ENCODE assay signal across 9 mouse cellular contexts in the genomic region with DNA sequence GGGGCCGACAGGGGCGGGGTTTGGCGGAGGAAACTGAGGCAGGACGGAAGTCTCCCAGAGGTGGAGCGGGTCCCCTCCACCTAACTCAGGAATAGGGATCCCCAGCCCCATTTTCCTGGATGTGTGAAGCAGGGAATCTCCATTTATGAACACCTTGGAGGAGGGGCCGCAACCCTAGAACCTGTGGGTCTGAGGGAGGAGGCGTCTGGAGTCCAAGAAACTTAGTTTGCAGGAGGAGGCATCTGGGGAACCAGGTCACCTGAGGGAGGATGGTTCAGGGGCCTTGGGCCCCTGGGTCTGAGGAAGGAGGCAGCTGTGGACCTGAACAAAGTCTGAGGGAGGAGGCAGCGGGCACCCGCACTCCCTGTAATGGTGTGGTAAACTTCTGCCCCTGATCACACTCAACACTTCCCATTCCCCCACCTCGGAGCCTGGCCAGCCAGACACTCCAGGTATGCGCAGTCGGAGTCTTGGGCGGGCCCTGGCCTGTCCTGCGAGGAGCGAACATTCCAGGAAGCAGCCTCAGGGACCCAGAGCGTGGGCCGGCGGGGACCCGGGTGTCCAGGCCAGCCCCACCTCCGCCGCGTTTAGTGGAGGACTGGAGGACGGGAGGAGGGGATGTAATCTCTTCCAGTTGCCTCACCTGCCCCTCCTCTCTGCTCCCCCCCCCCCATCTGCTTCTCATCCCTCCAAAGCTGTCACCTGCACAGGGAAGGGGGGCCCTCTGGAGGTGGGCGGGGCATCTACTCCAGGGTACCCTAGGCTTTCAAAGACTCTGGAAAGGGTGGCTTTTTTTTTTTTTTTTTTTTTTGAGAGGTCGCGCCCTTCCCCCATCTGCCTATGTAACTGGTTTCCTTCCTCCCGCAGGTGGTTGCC. TPM values are rescaled to one million over a fixed set of nuclear protein-coding genes. Genes with fewer than 3 reads are reported as not detected.
A peak's percentile ranks its signal among the peaks of the same experiment; 100 is the strongest.
DNase-seq lines count a peak whose midpoint lies in the region; ATAC-seq lines count a peak whose summit lies in the region.
"Had no signal": no experiment of that assay in that cellular context is flagged by ENCODE, and none has a peak within 500 bp of the region (broad histone marks: within the 10 kb centered on the region; RNA-seq: fewer than 3 reads in every experiment).

No protein-coding gene starts in this region.

- H3K4me3 ChIP-seq in heart, embryonic 12.5 days = peak overlapping the region; percentile 52
- peak overlapping the region; percentile 63 for H3K4me3 ChIP-seq in embryonic facial prominence, embryonic 15.5 days (replicated peaks)
- H3K4me3 ChIP-seq in kidney, embryonic 14.5 days (ENCODE audit: low read length) = peak overlapping the region; percentile 55

- ATAC-seq in heart, embryonic 12.5 days (ENCODE audit: insufficient number of reproducible peaks, low FRiP score) = 0 out of 2 replicates have a peak, but pooled peaks have one; percentile 10
- peak; percentile 65 for ATAC-seq in embryonic facial prominence, embryonic 15.5 days (ENCODE audit: insufficient number of reproducible peaks, low FRiP score, low TSS enrichment, low read depth)
- ATAC-seq in kidney, embryonic 14.5 days (ENCODE audit: low FRiP score, low TSS enrichment) = peak; percentile 44

- no peak for DNase-seq in heart, adult 8-10 months (ENCODE audit: low spot score)
- peak; percentile 56 for DNase-seq in lung, postnatal 36 days
- DNase-seq in urinary bladder, postnatal 36 days (ENCODE audit: low spot score in 2 of 2) = peak; percentile 46 to 52
- no peak for DNase-seq in layer of hippocampus, postnatal 36 days
- no peak for DNase-seq in thymus, postnatal 36 days

- 1% methylated on average over 27 of the region's 27 CpGs for WGBS in heart, embryonic 12.5 days
- WGBS in embryonic facial prominence, embryonic 15.5 days = 2% methylated on average over 25 of the region's 27 CpGs
- WGBS in kidney, embryonic 14.5 days = 1% methylated on average over 27 of the region's 27 CpGs

- H3K27me3 ChIP-seq in heart, embryonic 12.5 days (replicated peaks) = peaks cover 88% of the 10 kb centered on the region
- peaks cover 73% of the 10 kb centered on the region for H3K27me3 ChIP-seq in embryonic facial prominence, embryonic 15.5 days
- H3K27me3 ChIP-seq in kidney, embryonic 14.5 days (ENCODE audit: control insufficient read depth, insufficient read depth, low read length) = peaks cover 83% of the 10 kb centered on the region

- H3K4me1 ChIP-seq in heart, embryonic 12.5 days (replicated peaks) = peaks cover 37% of the 10 kb centered on the region
- H3K4me1 ChIP-seq in embryonic facial prominence, embryonic 15.5 days = peaks cover 45% of the 10 kb centered on the region
- peaks cover 22% of the 10 kb centered on the region for H3K4me1 ChIP-seq in kidney, embryonic 14.5 days (ENCODE audit: control insufficient read depth, insufficient read depth, low read length)

- no peaks in the 10 kb centered on the region for H3K9me3 ChIP-seq in heart, embryonic 12.5 days (replicated peaks)
- H3K9me3 ChIP-seq in embryonic facial prominence, embryonic 15.5 days (replicated peaks) = no peaks in the 10 kb centered on the region
- H3K9me3 ChIP-seq in kidney, embryonic 14.5 days (ENCODE audit: control insufficient read depth, low read length) = no peaks in the 10 kb centered on the region

- H3K36me3 ChIP-seq in heart, embryonic 12.5 days = no peaks in the 10 kb centered on the region
- H3K36me3 ChIP-seq in embryonic facial prominence, embryonic 15.5 days = no peaks in the 10 kb centered on the region
- H3K36me3 ChIP-seq in kidney, embryonic 14.5 days (ENCODE audit: control insufficient read depth, insufficient read depth, low read length) = no peaks in the 10 kb centered on the region

- H3K4me2 ChIP-seq in heart, embryonic 12.5 days = peak overlapping the region; percentile 86
- peak overlapping the region; percentile 92 for H3K4me2 ChIP-seq in embryonic facial prominence, embryonic 15.5 days (replicated peaks)
- H3K4me2 ChIP-seq in kidney, embryonic 14.5 days (replicated peaks; ENCODE audit: low read depth, low read length) = peak overlapping the region; percentile 93

- 0 out of 2 replicates have a peak overlapping the region, but pooled peaks have one; percentile 48 for H3K27ac ChIP-seq in heart, embryonic 12.5 days (ENCODE audit: poor library complexity, severe bottlenecking)
- H3K27ac ChIP-seq in embryonic facial prominence, embryonic 15.5 days (replicated peaks) = peak overlapping the region; percentile 77
- H3K27ac ChIP-seq in kidney, embryonic 14.5 days (ENCODE audit: low read depth, low read length) = no peak overlapping the region

- peak overlapping the region; percentile 68 for H3K9ac ChIP-seq in heart, embryonic 12.5 days
- peak overlapping the region; percentile 60 for H3K9ac ChIP-seq in embryonic facial prominence, embryonic 15.5 days
- peak overlapping the region; percentile 58 for H3K9ac ChIP-seq in kidney, embryonic 14.5 days (ENCODE audit: low read depth, low read length)

RNA-seq across cellular contexts. Expression of a gene that starts 0.6 kb away (rescaled TPM):
- polyA plus RNA-seq in heart, embryonic 12.5 days (2016; fragmentation: Nextera tagmentation; extraction: Ambion mirVana) = 1.8 TPM in 2 replicates
- total RNA-seq in heart, adult 8-10 months (2022) = under 1 TPM; 0.30 to 0.50 (median 0.36) TPM
- 3.7 and 4.9 TPM in 2 replicates for polyA plus RNA-seq in embryonic facial prominence, embryonic 15.5 days (2015; fragmentation: Nextera tagmentation; extraction: Ambion mirVana)
- polyA plus RNA-seq in kidney, embryonic 14.5 days (2014; fragmentation: Nextera tagmentation; extraction: Ambion mirVana) = 1.3 and 1.4 TPM in 2 replicates
- under 1 TPM; 0.17 to 0.18 TPM for total RNA-seq in layer of hippocampus, postnatal 36 days (2021)

RNA-seq across cellular contexts. Expression of a gene that starts 6.5 kb away (rescaled TPM):
- polyA plus RNA-seq in heart, embryonic 12.5 days (2016; fragmentation: Nextera tagmentation; extraction: Ambion mirVana) = not detected in 2 replicates
- not detected for total RNA-seq in heart, adult 8-10 months (2022)
- polyA plus RNA-seq in embryonic facial prominence, embryonic 15.5 days (2015; fragmentation: Nextera tagmentation; extraction: Ambion mirVana) = 2.0 and 4.8 TPM in 2 replicates
- not detected in 2 replicates for polyA plus RNA-seq in kidney, embryonic 14.5 days (2014; fragmentation: Nextera tagmentation; extraction: Ambion mirVana)
- not detected for total RNA-seq in layer of hippocampus, postnatal 36 days (2021)
- polyA plus RNA-seq: large intestine, adult 2 months had no signal

RNA-seq across cellular contexts. Expression of a gene that starts 8.6 kb away (rescaled TPM):
- polyA plus RNA-seq in heart, embryonic 12.5 days (2016; fragmentation: Nextera tagmentation; extraction: Ambion mirVana) = 0.41 and 0.52 TPM in 2 replicates
- 1 to 10 TPM; 5.5 to 8.0 (median 6.9) TPM for total RNA-seq in heart, adult 8-10 months (2022)
- polyA plus RNA-seq in embryonic facial prominence, embryonic 15.5 days (2015; fragmentation: Nextera tagmentation; extraction: Ambion mirVana) = 0.22 and 0.36 TPM in 2 replicates
- not detected in 2 replicates for polyA plus RNA-seq in kidney, embryonic 14.5 days (2014; fragmentation: Nextera tagmentation; extraction: Ambion mirVana)
- total RNA-seq in layer of hippocampus, postnatal 36 days (2021) = not detected

RNA-seq across cellular contexts. Expression of a gene that starts 18.6 kb away (rescaled TPM):
- polyA plus RNA-seq in heart, embryonic 12.5 days (2016; fragmentation: Nextera tagmentation; extraction: Ambion mirVana) = 169 and 173 TPM in 2 replicates
- 100 to 1,000 TPM in 1 of 4 experiments, 10 to 100 TPM in 3; 68.3 to 107 (median 86.7) TPM for total RNA-seq in heart, adult 8-10 months (2022)
- polyA plus RNA-seq in embryonic facial prominence, embryonic 15.5 days (2015; fragmentation: Nextera tagmentation; extraction: Ambion mirVana) = 212 and 214 TPM in 2 replicates
- polyA plus RNA-seq in kidney, embryonic 14.5 days (2014; fragmentation: Nextera tagmentation; extraction: Ambion mirVana) = 100 and 171 TPM in 2 replicates
- total RNA-seq in layer of hippocampus, postnatal 36 days (2021) = 100 to 1,000 TPM; 379 to 450 TPM

RNA-seq across cellular contexts. Expression of a gene that starts 20.5 kb away (rescaled TPM):
- polyA plus RNA-seq in heart, embryonic 12.5 days (2016; fragmentation: Nextera tagmentation; extraction: Ambion mirVana) = 115 and 121 TPM in 2 replicates
- 100 to 1,000 TPM; 106 to 122 (median 112) TPM for total RNA-seq in heart, adult 8-10 months (2022)
- 40.6 and 42.0 TPM in 2 replicates for polyA plus RNA-seq in embryonic facial prominence, embryonic 15.5 days (2015; fragmentation: Nextera tagmentation; extraction: Ambion mirVana)
- polyA plus RNA-seq in kidney, embryonic 14.5 days (2014; fragmentation: Nextera tagmentation; extraction: Ambion mirVana) = 21.4 and 35.0 TPM in 2 replicates
- total RNA-seq in layer of hippocampus, postnatal 36 days (2021) = 10 to 100 TPM; 14.5 to 18.6 TPM

Comparison
In these comparisons a context has a peak if more than half of its experiments do, and no peak if none do; other contexts are left out.
1. ATAC-seq: peak in every context shown above with its lines; median percentile 65 in embryonic facial prominence, embryonic 15.5 days; 44 in kidney, embryonic 14.5 days; 10 in heart, embryonic 12.5 days.
2. DNase-seq: peak in lung, postnatal 36 days (single experiment) and urinary bladder, postnatal 36 days (2 of 2); none in heart, adult 8-10 months (single experiment), layer of hippocampus, postnatal 36 days (0 of 2) and thymus, postnatal 36 days (0 of 2).
3. Peak in every context shown above with its lines, with median percentiles within 50 percentile points of each other: H3K4me2 ChIP-seq, H3K4me3 ChIP-seq and H3K9ac ChIP-seq.